Mouse (Mus musculus) kidney, adult 2 months (tissue): ENCODE results near the gene Fkbp6.

Source experiments
- CTCF ChIP-seq: fragments of 200-500 bp; conservative IDR thresholded peaks from 2 replicates; pipeline ENCODE4 v1.5.1; 2011; ENCODE audit warnings: low read depth, mild to moderate bottlenecking, control low read depth, low read length, moderate library complexity, mixed read lengths; ENCODE audit not compliant: insufficient read depth, insufficient read length
- POLR2A ChIP-seq: fragments of 200-500 bp; IDR thresholded peaks from one replicate; pipeline ENCODE4 v1.6.1; 2011; ENCODE audit warnings: low read depth, low read length, control low read depth

DNA sequence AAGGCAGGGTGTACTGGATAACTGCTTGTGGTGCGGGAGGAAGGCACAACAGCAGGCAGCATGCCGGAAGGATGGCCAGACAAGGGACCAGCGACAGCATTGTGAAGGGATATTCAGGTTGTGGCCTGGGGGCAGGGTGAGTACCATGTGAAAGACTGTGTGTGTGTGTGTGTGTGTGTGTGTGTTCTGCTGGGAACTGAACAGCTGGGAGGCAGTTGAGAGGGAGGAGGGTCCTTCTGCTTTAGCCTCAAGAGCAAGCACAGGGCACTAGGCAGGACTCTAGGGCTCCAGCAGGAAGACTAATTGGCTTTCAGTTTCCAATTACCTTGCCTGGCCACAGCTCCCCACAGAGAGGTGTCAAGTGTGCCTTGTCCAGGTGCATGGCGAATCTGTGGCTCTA is 58.7 kb downstream of the Fkbp6 start:
- TF ChIP-seq POLR2A (no peak), CTCF (no peak)
